Mouse (Mus musculus) cerebellum, adult 2 months (tissue): ENCODE data around the gene Ttc30a1.

ENCODE experiments used
- CTCF ChIP-seq: fragments of 200-500 bp; IDR thresholded peaks from 2 replicates; pipeline ENCODE4 v1.5.1; 2011; ENCODE audit warnings: low read depth, mild to moderate bottlenecking, control low read depth, low read length, moderate library complexity, borderline replicate concordance; ENCODE audit not compliant: insufficient read depth
- POLR2A ChIP-seq: fragments of 200-500 bp; IDR thresholded peaks from 2 replicates; pipeline ENCODE4 v1.6.1; 2011; ENCODE audit warnings: low read length, control low read depth, borderline replicate concordance; ENCODE audit not compliant: insufficient read depth

- TF ChIP-seq CTCF: peak; percentile 46; the same call in 1 of the 2 replicates
- no peak for TF ChIP-seq POLR2A
Measured at GRCm38 (mm10) chr2:75964972-75965371, 16.8 kb downstream of the Ttc30a1 start.
